Mouse (Mus musculus): ENCODE data around the gene Acsl5. TPM values are rescaled to one million over a fixed set of nuclear protein-coding genes. Genes with fewer than 3 reads are reported as not detected.
A peak's percentile ranks its signal among the peaks of the same experiment; 100 is the strongest.

Acsl5 gene
- polyA plus RNA-seq, 1 experiment, result 29.3 TPM

GRCm38 (mm10) chr19:55253570-55254441 lies 2.1 kb downstream of the Acsl5 start:
- TF ChIP-seq POLR2A (IDR thresholded peaks at IDR 0.05; ENCODE audit: low read depth, low read length) (peak; percentile 49), CTCF (conservative IDR thresholded peaks at IDR 0.05; ENCODE audit: insufficient read depth, insufficient read length, low read depth, low read length) (no peak)
- DNase-seq, result peak; percentile 79
- peak overlapping the region; percentile 64 for H3K4me3 ChIP-seq (ENCODE audit: insufficient read depth, low read depth, low read length)
- WGBS, result under 1% methylated on average over 32 of the region's 32 CpGs
- no peaks in the 10 kb centered on the region for H3K27me3 ChIP-seq (replicated peaks; ENCODE audit: control insufficient read depth, insufficient read depth, low read length)
- H3K4me1 ChIP-seq (ENCODE audit: control insufficient read depth, insufficient read depth, low read length), result peaks cover 9% of the 10 kb centered on the region
- H3K27ac ChIP-seq (ENCODE audit: insufficient read depth, low read depth, low read length), result peak overlapping the region; percentile 92
- H3K36me3 ChIP-seq (ENCODE audit: control insufficient read depth, insufficient read depth, low read length), result no peaks in the 10 kb centered on the region

- H3K36me3 ChIP-seq (ENCODE audit: control insufficient read depth, insufficient read depth, low read length), result no peaks in the 10 kb centered on the region
- peaks cover 9% of the 10 kb centered on the region for H3K4me1 ChIP-seq (ENCODE audit: control insufficient read depth, insufficient read depth, low read length)
- no peak overlapping the region for H3K27ac ChIP-seq (ENCODE audit: insufficient read depth, low read depth, low read length)
- no peak for DNase-seq
- TF ChIP-seq POLR2A (IDR thresholded peaks at IDR 0.05; ENCODE audit: low read depth, low read length), result no peak
- TF ChIP-seq CTCF (conservative IDR thresholded peaks at IDR 0.05; ENCODE audit: insufficient read depth, insufficient read length, low read depth, low read length), result no peak
- 28% methylated on average over 5 of the region's 5 CpGs for WGBS
- H3K4me3 ChIP-seq (ENCODE audit: insufficient read depth, low read depth, low read length), result peak overlapping the region; percentile 64
- H3K27me3 ChIP-seq (replicated peaks; ENCODE audit: control insufficient read depth, insufficient read depth, low read length), result no peaks in the 10 kb centered on the region
Measured at GRCm38 (mm10) chr19:55254513-55255016, 2.8 kb downstream of the Acsl5 start.

DNA sequence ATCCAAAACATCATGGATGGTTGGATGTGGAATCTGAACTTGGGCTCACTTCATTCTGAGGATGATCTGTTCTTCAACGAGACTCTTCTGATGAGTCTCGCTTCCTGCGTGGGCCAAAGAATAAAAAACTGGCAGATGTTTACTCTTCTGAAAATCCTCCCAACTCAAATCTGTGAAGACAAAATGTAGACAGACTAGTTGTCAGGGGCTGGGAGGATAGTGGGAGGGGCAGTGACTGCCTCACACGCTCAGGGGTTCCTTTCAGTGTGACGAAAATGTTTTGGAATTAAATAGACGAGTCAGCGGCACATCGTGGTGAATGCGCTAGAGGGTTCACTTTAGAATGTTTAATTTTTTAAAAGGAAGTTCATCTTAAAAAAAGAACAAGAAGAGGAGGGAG lies 4.4 kb downstream of the Acsl5 start:
- Histone ChIP-seq H3K36me3 (ENCODE audit: control insufficient read depth, insufficient read depth, low read length) (no peaks in the 10 kb centered on the region), H3K4me1 (ENCODE audit: control insufficient read depth, insufficient read depth, low read length) (peaks cover 9% of the 10 kb centered on the region), H3K4me3 (ENCODE audit: insufficient read depth, low read depth, low read length) (no peak overlapping the region), H3K27me3 (replicated peaks; ENCODE audit: control insufficient read depth, insufficient read depth, low read length) (no peaks in the 10 kb centered on the region), H3K27ac (ENCODE audit: insufficient read depth, low read depth, low read length) (no peak overlapping the region)
- TF ChIP-seq CTCF (conservative IDR thresholded peaks at IDR 0.05; ENCODE audit: insufficient read depth, insufficient read length, low read depth, low read length) (no peak), POLR2A (IDR thresholded peaks at IDR 0.05; ENCODE audit: low read depth, low read length) (no peak)
- no peak for DNase-seq
- 76% methylated on average over 9 of the region's 9 CpGs for WGBS

- TF ChIP-seq POLR2A (IDR thresholded peaks at IDR 0.05; ENCODE audit: low read depth, low read length), result no peak
Measured at GRCm38 (mm10) chr19:55257656-55258375, 6.1 kb downstream of the Acsl5 start.

GRCm38 (mm10) chr19:55258514-55258913 lies 6.8 kb downstream of the Acsl5 start:
- Histone ChIP-seq H3K36me3 (ENCODE audit: control insufficient read depth, insufficient read depth, low read length) (no peaks in the 10 kb centered on the region), H3K27me3 (replicated peaks; ENCODE audit: control insufficient read depth, insufficient read depth, low read length) (no peaks in the 10 kb centered on the region), H3K4me1 (ENCODE audit: control insufficient read depth, insufficient read depth, low read length) (peaks cover 5% of the 10 kb centered on the region), H3K27ac (ENCODE audit: insufficient read depth, low read depth, low read length) (peak overlapping the region; percentile 35; the same call in 1 of the 2 replicates), H3K4me3 (ENCODE audit: insufficient read depth, low read depth, low read length) (no peak overlapping the region)
- TF ChIP-seq POLR2A (IDR thresholded peaks at IDR 0.05; ENCODE audit: low read depth, low read length) (no peak), CTCF (conservative IDR thresholded peaks at IDR 0.05; ENCODE audit: insufficient read depth, insufficient read length, low read depth, low read length) (no peak)
- no peak for DNase-seq
- 91% methylated on average over 5 of the region's 5 CpGs for WGBS

More at GRCm38 (mm10) chr19:55257656-55258375, 6.1 kb downstream of the Acsl5 start:
- Histone ChIP-seq H3K27me3 (replicated peaks; ENCODE audit: control insufficient read depth, insufficient read depth, low read length) (no peaks in the 10 kb centered on the region), H3K4me3 (ENCODE audit: insufficient read depth, low read depth, low read length) (no peak overlapping the region), H3K36me3 (ENCODE audit: control insufficient read depth, insufficient read depth, low read length) (no peaks in the 10 kb centered on the region), H3K4me1 (ENCODE audit: control insufficient read depth, insufficient read depth, low read length) (peaks cover 9% of the 10 kb centered on the region), H3K27ac (ENCODE audit: insufficient read depth, low read depth, low read length) (peak overlapping the region; percentile 35)
- 77% methylated on average over 5 of the region's 5 CpGs for WGBS
- peak; percentile 19 for DNase-seq

DNA sequence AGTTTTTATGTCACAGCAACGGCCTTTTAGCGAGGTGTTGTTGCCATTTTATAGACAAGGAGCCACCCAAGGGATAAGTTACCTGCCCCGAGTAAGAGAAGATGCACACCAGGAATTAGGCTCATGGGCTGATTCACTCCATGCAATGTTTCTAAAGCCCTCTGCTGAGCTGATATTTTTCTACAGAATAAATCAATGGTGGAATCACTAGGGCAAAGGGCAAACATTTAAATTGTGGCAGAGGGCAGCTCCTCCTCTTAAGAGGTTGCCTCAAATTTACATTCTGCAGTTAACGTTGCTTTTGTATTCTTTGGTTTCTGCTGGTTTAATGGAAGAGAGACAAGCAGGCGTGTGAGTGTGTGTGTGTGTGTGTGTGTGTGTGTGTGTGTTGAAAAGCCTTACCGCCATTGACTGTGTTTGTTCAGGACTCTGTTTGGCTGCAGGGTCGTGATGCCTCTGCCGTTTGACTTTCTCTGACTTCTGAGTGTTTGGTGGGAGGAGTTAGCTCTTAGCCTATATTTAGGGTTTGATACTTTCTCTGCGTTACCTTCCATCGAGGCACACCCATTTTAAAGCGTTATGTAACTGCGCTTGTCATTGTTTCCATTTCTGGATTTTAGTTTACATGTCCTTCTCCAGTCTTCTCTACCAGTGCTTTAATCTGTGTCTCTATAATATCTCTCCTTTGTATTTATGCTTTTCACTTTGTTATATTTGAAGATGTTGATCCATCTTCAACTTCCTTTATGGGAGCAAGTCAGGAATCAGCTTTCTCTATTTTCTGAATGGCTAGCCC lies 8.8 kb downstream of the Acsl5 start:
- no peak overlapping the region for H3K4me3 ChIP-seq (ENCODE audit: insufficient read depth, low read depth, low read length)
- no peak overlapping the region for H3K27ac ChIP-seq (ENCODE audit: insufficient read depth, low read depth, low read length)
- H3K36me3 ChIP-seq (ENCODE audit: control insufficient read depth, insufficient read depth, low read length), result no peaks in the 10 kb centered on the region
- no peak for TF ChIP-seq POLR2A (IDR thresholded peaks at IDR 0.05; ENCODE audit: low read depth, low read length)
- TF ChIP-seq CTCF (conservative IDR thresholded peaks at IDR 0.05; ENCODE audit: insufficient read depth, insufficient read length, low read depth, low read length), result no peak
- peaks cover 5% of the 10 kb centered on the region for H3K4me1 ChIP-seq (ENCODE audit: control insufficient read depth, insufficient read depth, low read length)
- H3K27me3 ChIP-seq (replicated peaks; ENCODE audit: control insufficient read depth, insufficient read depth, low read length), result no peaks in the 10 kb centered on the region
- DNase-seq, result no peak
- WGBS, result 60% methylated on average over 12 of the region's 12 CpGs

Data from kidney, adult 2 months (tissue).